7 mouse cellular contexts compared by ENCODE assay signal in genomic region chr9:44881221-44881871, GRCm38 (mm10). TPM values are rescaled to one million over a fixed set of nuclear protein-coding genes. Genes with fewer than 3 reads are reported as not detected.
DNase-seq lines count a peak whose midpoint lies in the region; ATAC-seq and TF ChIP-seq lines count a peak whose summit lies in the region.

Gene Kmt2a (minus strand): TSS chr9:44881296.

- peak within 1 kb of the TSS; percentile 99 for H3K4me3 ChIP-seq in intestine, embryonic 16.5 days (ENCODE audit: low read length)
- H3K4me3 ChIP-seq in midbrain, embryonic 12.5 days = peak within 1 kb of the TSS; percentile 94
- H3K4me3 ChIP-seq in small intestine, adult 2 months (ENCODE audit: low read depth, low read length) = peak within 1 kb of the TSS; percentile 100

- DNase-seq in adrenal gland, adult 8-10 months = peak; percentile 95
- DNase-seq in embryo, embryonic 9.5 days (ENCODE audit: extremely low spot score) = peak; percentile 100
- peak; percentile 97 to 99 for DNase-seq in gastrocnemius, postnatal 4 days (ENCODE audit: low spot score in 2 of 2)
- peak; percentile 97 for DNase-seq in left cerebral cortex, postnatal 4 days

- TF ChIP-seq POLR2A in small intestine, adult 2 months (IDR thresholded peaks at IDR 0.05; ENCODE audit: low read depth, low read length) = no peak; the same call in 1 of the 2 replicates

- under 1% methylated on average over 57 of the region's 71 CpGs for WGBS in intestine, embryonic 16.5 days
- under 1% methylated on average over 47 of the region's 71 CpGs for WGBS in midbrain, embryonic 12.5 days
- under 1% methylated on average over 57 of the region's 71 CpGs for WGBS in small intestine, adult 2 months

- H3K4me1 ChIP-seq in intestine, embryonic 16.5 days (ENCODE audit: control insufficient read depth, insufficient read depth, low read length) = peaks cover 40% of the 10 kb centered on the region
- H3K4me1 ChIP-seq in midbrain, embryonic 12.5 days = peaks cover 37% of the 10 kb centered on the region
- H3K4me1 ChIP-seq in small intestine, adult 2 months (ENCODE audit: control insufficient read depth, insufficient read depth, insufficient read length, low read length) = peaks cover 8% of the 10 kb centered on the region; the same call in 1 of the 2 replicates

- peak within 1 kb of the TSS; percentile 93 for H3K27ac ChIP-seq in intestine, embryonic 16.5 days (ENCODE audit: low read length)
- peak within 1 kb of the TSS; percentile 100 for H3K27ac ChIP-seq in midbrain, embryonic 12.5 days (replicated peaks)
- H3K27ac ChIP-seq in small intestine, adult 2 months (ENCODE audit: insufficient read depth, low read depth, low read length) = peak within 1 kb of the TSS; percentile 76

- no peaks in the 10 kb centered on the region for H3K36me3 ChIP-seq in intestine, embryonic 16.5 days (ENCODE audit: control insufficient read depth, insufficient read depth, low read length)
- H3K36me3 ChIP-seq in midbrain, embryonic 12.5 days = peaks cover 4% of the 10 kb centered on the region; the same call in 1 of the 2 replicates
- H3K36me3 ChIP-seq in small intestine, adult 2 months (ENCODE audit: control insufficient read depth, insufficient read depth, low read length) = 0 out of 2 replicates have a peak, but pooled peaks cover 1% of the 10 kb centered on the region

- peak within 1 kb of the TSS; percentile 97 for H3K4me2 ChIP-seq in intestine, embryonic 16.5 days (ENCODE audit: low read depth, low read length)
- peak within 1 kb of the TSS; percentile 88 for H3K4me2 ChIP-seq in midbrain, embryonic 12.5 days (replicated peaks)

- TF ChIP-seq CTCF in small intestine, adult 2 months (IDR thresholded peaks at IDR 0.05; ENCODE audit: extremely low read depth, insufficient read length, insufficient replicate concordance, low read depth, low read length) = no peak

- intact Hi-C loops in left cerebral cortex, postnatal 4 days (cut with DNase I) = loop anchor here (5.0 kb wide), 3 partner anchors 36 to 86 kb away; partner anchors contain the start of gene Ube4a

- H3K9me3 ChIP-seq in intestine, embryonic 16.5 days (ENCODE audit: control insufficient read depth, low read length) = no peaks in the 10 kb centered on the region
- no peaks in the 10 kb centered on the region for H3K9me3 ChIP-seq in midbrain, embryonic 12.5 days

- peak; percentile 86 for ATAC-seq in intestine, embryonic 16.5 days
- ATAC-seq in midbrain, embryonic 12.5 days (ENCODE audit: low FRiP score, low read depth) = peak; percentile 73

- peak within 1 kb of the TSS; percentile 94 for H3K9ac ChIP-seq in intestine, embryonic 16.5 days (ENCODE audit: low read depth, low read length)
- peak within 1 kb of the TSS; percentile 98 for H3K9ac ChIP-seq in midbrain, embryonic 12.5 days (replicated peaks)

- no peaks in the 10 kb centered on the region for H3K27me3 ChIP-seq in intestine, embryonic 16.5 days (replicated peaks; ENCODE audit: control insufficient read depth, insufficient read depth, low read length)
- H3K27me3 ChIP-seq in midbrain, embryonic 12.5 days = no peaks in the 10 kb centered on the region
- H3K27me3 ChIP-seq in small intestine, adult 2 months (ENCODE audit: control insufficient read depth, insufficient read depth, low read length) = no peaks in the 10 kb centered on the region

RNA-seq across cellular contexts. Expression of gene Kmt2a, which starts in this region (rescaled TPM):
- 10 to 100 TPM; 32.5 to 58.2 (median 41.4) TPM for total RNA-seq in adrenal gland, adult 8-10 months (2022)
- total RNA-seq in gastrocnemius, postnatal 4 days (2021) = 10 to 100 TPM; 27.6 to 31.5 TPM
- polyA plus RNA-seq in intestine, embryonic 16.5 days (2015; fragmentation: Nextera tagmentation; extraction: Ambion mirVana) = 5.3 and 7.7 TPM in 2 replicates
- 10 to 100 TPM; 67.5 to 70.0 TPM for total RNA-seq in left cerebral cortex, postnatal 4 days (2021)
- 32.3 and 32.8 TPM in 2 replicates for polyA plus RNA-seq in midbrain, embryonic 12.5 days (2016; fragmentation: Nextera tagmentation; extraction: Ambion mirVana)
- polyA plus RNA-seq in small intestine, adult 2 months (2012; rRNA removed) = 6.8 and 12.2 TPM in 2 replicates

Comparison
In these comparisons a context has a peak if more than half of its experiments do, and no peak if none do; other contexts are left out.
1. Peak in every context shown above with its lines: DNase-seq, ATAC-seq, H3K4me3 ChIP-seq and H3K27ac ChIP-seq.